Mouse (Mus musculus) mouse embryonic stem cell (cell line): Measurements from ENCODE around the gene Csdc2.

Experiments
- in situ Hi-C, 2 experiments: fragments of 300-500 bp; cut with MboI; formaldehyde crosslinking; loops; 1 replicate in 1 of 2; 3 replicates in 1 of 2; pipeline ENCODE4 v1.14.3; 2019 to 2020; ENCODE audit warnings: low sequenced_read_pairs in 2 of 2, low pct_unique_long_range_greater_than_20kb in 1 of 2, mixed read lengths in 1 of 2; ENCODE audit not compliant: unreplicated experiment in 1 of 2

Gene Csdc2

DNA sequence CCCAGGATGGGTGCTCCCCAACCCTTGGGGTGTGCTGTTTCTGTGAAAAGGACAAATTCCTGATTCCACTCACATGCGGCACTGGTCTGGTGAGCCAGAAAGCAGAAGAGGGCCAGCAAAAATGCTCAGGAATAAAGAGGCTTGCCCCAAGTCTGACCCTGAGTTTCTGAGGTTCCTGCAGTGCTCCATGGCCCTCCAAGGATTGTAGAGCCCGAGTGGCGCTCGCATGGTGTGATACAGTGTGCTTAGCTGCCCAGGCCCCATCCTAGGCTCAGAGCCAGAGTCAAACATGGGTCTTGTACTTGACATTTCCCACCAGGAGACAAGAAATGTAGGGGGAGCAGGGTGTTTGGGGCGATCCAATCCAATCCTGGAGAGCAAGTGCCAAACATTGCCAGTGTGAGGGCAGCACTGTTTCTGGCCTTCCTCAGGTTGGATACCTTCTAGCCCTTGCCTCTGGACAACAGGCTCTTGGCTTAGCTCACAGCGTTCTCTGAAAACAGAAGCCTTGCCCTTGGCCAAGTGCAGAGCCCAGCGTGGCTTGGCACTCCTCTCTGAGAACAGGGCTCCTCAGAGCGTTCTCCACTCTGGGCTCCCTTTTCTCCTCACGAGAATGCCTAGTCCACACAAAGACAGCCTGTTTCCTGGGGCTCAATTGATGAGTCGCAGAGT lies 15.9 kb upstream of the Csdc2 start:
- in situ Hi-C loops = no loop called here

DNA sequence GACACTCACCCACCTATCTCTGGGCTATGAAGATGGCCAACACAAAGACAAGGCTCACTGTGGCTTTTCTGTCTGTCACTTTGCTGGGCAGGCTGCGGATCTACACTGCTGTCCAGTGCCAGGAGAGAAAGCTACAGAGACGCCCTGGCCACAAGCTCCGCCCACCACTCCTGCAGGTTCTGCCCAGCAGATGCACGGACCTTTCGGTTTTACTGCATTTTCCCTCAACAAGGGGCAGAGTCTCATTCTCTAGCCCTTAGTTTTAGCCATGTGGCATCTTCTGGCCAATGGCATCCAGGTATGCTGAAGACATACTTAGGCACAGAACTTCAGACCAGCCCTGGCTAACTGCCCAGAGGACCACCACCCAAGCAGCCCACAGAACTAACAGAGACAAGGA lies 15.3 kb upstream of the Csdc2 start:
- in situ Hi-C loops = no loop called here

DNA sequence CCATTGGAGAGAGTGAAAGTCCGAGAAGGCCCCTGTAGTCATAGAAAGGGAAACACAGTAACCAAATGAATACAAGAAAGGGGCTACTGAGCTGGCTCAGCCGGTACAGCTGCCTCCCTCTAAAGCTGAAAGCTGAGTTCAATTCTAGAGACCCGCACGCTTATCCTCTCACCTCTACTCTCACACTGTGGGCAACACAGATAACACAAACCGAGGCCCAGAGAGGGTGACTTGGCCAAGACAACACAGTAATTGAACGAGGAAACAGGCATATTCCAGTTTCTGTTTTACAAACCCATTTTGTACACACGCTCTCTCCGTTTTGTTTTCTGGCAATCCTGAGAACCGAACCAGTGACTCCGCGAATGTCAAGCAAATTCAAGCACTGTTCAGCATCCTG lies 11.6 kb upstream of the Csdc2 start:
- in situ Hi-C loops = no loop called here

GRCm38 (mm10) chr15:81925760-81926445 lies 10.7 kb upstream of the Csdc2 start, which contains the start of gene Polr3h:
Gene Polr3h (minus strand): TSS chr15:81926240.
- in situ Hi-C loops = no loop called here

DNA sequence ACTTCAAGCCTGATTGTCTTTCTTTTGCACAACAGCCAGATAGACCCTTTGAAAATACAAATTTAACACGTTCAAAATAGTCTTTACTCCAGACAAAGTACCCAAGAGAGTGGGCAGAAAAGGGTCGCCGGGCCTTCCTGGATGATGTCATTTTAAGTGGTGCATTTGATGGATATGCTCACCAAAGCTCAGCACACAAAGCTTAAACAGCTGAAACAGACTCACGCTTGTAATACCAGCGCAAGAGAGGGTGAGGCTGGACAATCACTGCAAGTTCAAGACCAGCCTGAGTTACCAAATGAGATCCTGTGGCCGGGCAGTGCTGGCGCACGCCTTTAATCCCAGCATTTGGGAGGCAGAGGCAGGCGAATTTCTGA lies 10.1 kb upstream of the Csdc2 start:
- in situ Hi-C loops = no loop called here

DNA sequence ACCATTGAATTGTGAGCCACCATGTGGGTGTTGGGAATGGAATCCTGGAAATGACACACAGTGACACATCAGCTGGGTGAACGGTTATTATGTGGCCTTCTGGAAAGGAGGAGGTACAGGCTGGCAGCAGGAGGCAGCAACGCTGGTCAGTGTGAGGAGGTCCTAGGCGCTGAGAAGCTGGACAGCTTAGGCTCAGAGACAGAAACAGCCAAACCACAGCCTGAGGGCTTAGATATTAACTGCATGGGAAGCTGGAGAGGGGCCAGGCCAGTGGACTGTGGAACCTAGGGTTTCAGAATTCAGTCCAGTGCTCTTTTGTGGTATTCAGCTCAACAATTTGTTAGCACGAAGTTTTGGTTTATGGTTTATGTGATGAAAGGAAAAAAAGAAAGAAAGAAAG lies 8.8 kb upstream of the Csdc2 start:
- in situ Hi-C loops = no loop called here

- in situ Hi-C loops = no loop called here
These were observed 8.3 kb upstream of the Csdc2 start for GRCm38 (mm10) chr15:81928277-81928676.

GRCm38 (mm10) chr15:81932951-81933470 lies 3.5 kb upstream of the Csdc2 start:
- in situ Hi-C loops = no loop called here

DNA sequence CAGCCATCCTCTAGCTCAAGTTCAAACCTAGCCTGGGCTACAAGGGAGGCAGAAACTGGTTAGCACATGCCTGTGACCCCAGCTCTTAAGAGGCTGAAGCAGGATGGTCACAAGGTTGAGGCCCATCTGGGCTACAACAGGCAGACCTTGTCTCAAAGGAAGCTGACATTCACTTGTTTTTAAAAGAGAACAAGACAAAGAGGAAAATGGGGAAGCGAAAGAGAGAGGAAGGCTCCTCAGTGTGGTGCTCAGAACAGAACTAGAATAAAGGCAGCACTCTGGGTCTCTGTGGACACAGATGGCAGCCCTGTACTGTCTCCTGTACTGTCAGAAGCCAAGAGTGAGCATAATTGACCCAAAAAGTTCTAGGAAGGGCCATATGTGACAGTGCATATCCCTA lies 2.6 kb upstream of the Csdc2 start:
- in situ Hi-C loops = no loop called here

- in situ Hi-C loops = no loop called here
These were observed 506 bp upstream of the Csdc2 start for GRCm38 (mm10) chr15:81935869-81936637.

DNA sequence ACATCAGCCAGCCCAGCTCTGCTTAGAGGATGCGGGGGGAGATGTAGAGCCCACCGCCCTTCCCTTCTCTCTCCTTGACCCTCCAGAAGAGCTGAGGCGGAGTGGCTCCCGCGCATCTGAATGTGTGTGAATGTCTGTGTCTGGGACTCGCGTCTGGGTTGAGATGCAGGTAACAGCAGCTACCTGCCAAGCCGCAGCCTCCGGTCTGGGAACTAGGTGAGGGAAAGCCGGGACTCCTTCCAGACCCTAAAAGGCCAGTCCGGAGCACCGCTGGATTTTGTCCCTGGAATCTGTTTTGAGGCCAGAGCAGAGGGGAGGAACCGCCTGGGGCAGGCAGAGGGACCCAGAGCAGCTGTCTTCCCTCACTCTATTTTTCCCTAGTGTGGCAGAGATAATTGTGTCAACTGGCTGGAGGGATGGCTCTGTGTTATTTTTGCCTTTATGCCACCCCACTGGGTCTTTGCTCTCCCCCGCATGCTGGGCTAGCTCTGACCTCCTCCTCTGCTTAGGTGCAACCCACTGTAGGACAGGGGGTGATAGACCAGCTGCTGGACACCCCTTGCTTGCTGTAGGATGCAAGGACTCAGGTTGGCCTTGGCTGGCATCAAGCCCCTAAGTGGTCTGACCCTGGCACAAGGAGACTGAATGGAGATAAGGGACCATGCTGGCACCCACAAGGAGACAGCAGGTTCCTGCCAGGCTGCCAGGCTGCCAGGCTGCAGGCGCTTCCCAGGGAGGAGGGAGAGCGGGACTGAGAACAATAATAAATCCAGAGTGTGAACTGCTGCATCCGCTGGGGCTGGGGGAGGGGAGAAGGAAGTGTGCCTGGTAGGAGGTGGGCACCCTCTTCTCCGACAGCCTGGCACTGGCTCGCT lies 776 bp downstream of the Csdc2 start:
- in situ Hi-C loops = no loop called here

DNA sequence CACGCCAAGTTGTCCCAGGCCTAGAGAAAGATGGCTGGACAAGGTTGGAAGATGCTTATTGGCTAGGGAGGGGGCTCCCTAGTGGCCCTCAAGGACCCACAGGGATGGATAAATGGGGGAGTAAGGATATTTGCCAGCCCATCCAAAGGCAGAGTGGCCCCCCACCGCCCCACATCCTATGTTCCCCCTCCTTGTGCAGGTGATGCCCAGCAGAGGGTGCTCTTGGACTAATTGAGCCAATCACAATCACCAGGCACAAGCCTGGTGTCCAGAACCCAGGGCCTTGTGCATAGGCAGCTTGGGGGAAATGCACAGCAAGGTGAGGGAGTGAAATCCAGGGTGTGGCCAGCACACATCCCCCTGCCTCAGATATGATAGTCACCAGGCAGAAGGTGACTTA lies 1.7 kb downstream of the Csdc2 start:
- in situ Hi-C loops = no loop called here

- in situ Hi-C loops = no loop called here
These were observed 2.7 kb downstream of the Csdc2 start for GRCm38 (mm10) chr15:81939157-81939715.

- in situ Hi-C loops = no loop called here
These were observed 3.2 kb downstream of the Csdc2 start for GRCm38 (mm10) chr15:81939774-81940173.

DNA sequence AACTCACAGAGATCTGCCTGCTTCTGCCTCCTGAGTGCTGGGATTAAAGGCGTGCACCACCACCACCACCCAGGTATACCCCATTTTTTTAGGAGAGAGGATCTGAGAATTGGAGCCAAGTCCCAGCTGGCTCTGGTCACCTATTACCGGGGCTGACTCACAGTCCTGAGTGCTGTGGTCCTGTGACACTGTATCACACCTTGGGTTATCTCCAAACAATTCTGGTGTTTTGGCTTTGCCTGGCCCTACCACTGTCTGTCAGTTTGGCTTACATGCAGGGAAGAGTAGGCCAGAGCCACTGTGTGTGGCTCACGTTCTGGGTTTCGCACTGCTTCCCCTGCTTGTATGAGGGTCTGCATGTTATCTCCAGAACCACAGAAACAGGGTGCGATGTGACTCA lies 3.7 kb downstream of the Csdc2 start:
- in situ Hi-C loops = no loop called here

DNA sequence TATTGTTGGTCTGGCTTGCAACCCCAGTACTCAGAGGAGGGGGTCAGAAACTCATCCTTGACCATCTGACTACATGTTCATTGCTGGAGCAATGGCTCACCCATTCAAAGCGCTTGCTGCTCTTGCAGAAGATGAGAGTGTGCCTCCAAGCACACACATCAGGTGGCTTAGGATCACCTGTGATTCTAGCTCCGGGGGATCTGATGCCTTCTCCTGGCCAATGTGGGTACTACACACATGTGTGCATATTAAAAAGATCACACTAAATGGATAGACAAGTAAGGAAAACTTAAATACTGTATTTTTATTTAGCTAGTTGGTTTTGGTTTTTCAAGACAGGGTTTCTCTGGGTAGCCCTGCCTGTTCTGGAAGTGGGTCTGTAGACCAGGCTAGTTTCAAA lies 4.5 kb downstream of the Csdc2 start:
- in situ Hi-C loops = no loop called here

- in situ Hi-C loops = no loop called here
These were observed 6.7 kb downstream of the Csdc2 start for GRCm38 (mm10) chr15:81943176-81943749.

- in situ Hi-C loops = no loop called here
These were observed 12.5 kb downstream of the Csdc2 start for GRCm38 (mm10) chr15:81949076-81949475.
